Mouse (Mus musculus) gonadal fat pad, adult 2 months (tissue): ENCODE data around the gene Cdh4. TPM values are rescaled to one million over a fixed set of nuclear protein-coding genes. Genes with fewer than 3 reads are reported as not detected.

Experiments used
- DNase-seq: peaks from one replicate; pipeline ENCODE4 v3.0.0-alpha.2; 2012; ENCODE audit warnings: low read depth
- polyA plus RNA-seq: library from polyadenylated mRNA; depleted of rRNA; stranded (reverse); fragments of >200 nt; gene quantifications from 2 replicates; pipeline ENCODE4 v1.2.3, GENCODE M21; 2012

Cdh4 gene
- polyA plus RNA-seq, 1 experiment = 0.82 TPM

DNA sequence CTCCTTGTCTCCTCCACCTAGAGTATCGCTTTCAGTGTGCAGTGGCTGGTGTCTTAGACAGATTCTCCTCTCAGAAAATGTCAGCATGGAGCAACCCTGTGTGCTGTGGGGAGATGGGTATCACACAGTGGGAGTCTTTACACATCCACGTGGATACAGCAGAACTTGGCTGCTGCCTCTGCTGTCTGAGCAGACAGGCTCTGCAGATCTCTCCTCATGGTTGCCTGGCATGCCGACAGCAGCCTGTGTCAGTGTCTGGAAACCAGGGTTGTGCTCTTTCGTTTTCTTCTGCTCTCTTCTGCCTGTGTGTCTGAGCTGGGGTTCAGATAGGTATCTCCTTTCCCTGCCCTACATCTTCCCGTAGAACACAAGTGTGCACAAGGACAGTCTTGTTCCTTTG, 237.6 kb downstream of the Cdh4 start:
- no peak for DNase-seq

DNA sequence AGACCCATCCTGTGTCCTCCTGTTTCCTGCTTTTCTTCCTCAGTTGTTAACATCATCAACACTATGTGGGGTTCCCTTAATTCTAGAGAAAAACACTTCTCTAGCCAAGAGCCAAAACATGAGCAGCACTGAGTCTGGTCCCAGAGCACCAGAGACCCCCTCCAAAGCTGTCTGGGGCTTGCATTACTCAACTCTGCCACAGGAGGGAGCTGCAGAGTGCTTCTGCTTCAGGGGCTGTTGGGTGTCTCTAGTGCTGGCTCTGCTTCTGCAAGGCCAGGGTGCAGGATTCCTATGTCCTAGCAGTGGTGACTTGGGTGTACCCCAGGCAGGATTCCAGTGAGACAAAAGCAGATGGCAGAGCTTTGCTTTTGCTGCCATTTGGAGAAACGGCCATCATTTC, 239.2 kb downstream of the Cdh4 start:
- no peak for DNase-seq

DNA sequence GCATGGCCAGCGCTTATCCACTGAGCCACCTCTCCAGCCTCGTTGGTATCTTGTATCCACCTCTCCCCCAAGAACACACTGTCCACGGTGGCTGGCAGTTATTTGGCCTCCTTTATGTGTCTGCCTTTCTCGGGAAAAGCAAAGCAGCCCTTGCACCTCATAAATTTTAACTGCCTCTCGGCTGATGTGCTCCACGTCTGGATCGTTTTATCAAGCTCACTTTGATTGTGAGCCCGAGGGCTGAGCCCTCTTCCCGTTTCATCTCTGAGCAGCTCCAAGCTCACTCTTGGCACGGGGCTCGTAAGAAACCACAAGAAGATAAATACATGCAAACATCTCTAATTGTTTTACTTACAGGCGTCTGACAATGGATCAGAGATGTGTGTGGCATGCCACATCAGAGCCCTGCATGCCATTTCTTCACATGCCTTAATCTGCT, 245.0 kb downstream of the Cdh4 start:
- DNase-seq = no peak

DNA sequence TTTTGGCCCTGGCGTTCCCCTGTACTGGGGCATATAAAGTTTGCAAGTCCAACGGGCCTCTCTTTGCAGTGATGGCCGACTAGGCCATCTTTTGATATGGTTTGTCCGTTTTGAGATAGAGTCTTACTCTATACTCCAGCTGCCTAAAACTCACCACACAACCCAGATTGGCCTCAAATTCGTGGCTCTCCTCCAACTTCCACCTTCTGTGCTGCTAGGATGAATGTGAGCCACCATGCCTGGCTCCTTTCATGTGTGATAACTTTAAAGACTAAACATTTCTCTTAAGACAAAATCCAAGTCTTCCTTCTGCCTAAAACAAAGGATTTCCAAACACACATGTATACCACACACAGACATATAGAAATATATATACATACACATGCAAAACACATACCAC, 246.7 kb downstream of the Cdh4 start:
- no peak for DNase-seq

DNA sequence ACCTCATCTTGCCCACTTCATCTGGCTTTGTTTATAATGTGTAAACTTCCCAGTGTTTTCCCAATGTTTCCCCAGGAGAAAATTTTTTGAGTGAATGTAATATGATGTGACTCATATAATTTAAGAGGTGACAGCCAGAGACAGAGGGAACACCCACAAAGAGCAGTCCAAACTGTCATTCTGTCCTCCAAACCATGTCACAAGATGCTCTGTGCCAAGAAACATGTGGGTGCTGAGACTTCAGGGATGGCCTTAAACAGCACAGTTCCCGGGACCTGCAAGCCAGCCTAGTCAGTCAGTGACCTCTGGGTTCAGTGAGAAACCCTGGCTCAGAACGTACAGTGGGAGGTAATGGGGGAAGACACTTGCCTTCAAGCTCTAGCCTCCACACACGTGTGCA, 247.5 kb downstream of the Cdh4 start:
- no peak for DNase-seq

DNA sequence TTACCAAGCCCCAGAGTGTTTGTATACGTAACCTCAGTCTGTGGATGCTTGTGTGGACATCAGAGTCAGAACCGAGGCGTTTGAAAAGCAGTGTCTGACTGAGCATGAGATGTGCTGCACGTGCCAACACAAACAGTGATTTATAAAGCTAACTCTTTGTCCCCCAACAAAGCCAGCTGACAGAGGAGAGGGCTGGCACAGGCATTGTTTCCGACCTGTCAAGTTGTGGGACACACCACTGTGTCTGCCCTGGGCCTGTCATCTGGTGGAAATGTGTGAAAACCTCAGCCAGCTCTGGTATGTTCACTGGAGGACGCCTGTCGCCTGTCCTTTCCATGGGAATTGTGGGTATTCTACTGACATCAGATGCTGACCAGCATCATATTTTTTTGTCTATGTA, 248.3 kb downstream of the Cdh4 start:
- no peak for DNase-seq

DNA sequence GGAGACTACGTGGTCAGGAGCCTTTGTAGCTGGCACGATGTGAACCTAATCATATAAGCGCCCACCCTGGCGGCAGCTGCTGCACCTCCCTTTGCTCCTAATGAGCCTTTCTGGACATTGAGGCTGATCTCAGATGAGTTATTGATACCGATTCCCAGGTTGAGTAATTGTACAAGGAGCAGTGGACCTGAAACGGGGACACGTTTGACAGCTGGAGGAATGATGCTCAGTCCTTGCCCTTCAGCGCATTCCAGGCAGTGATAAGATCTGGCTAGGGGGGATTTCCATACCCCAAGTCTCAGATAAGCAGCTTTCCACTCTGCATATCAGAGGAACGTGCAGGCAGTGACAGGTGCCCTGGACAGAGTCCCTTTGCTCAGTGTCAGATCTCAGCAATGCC, 252.7 kb downstream of the Cdh4 start:
- no peak for DNase-seq

DNA sequence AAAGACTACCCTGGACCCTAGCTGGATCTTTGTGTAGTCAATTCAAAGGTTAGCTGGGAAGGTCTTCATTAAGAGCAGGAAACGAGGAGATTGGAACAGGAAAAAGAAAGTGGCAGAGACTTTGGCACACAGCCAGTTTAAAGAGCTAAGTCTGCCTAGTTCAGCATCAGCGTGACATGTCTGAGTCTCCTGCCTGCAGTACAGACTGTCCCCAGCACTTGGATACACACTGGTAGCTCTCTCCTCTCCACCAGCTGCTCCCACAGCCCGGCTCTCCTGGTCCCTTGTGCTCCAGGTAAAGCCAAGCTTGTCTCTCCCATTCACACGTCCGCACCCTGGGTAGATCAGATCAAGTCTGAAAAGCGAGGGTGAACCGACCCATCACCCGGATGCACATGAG, 255.4 kb downstream of the Cdh4 start:
- no peak for DNase-seq

DNA sequence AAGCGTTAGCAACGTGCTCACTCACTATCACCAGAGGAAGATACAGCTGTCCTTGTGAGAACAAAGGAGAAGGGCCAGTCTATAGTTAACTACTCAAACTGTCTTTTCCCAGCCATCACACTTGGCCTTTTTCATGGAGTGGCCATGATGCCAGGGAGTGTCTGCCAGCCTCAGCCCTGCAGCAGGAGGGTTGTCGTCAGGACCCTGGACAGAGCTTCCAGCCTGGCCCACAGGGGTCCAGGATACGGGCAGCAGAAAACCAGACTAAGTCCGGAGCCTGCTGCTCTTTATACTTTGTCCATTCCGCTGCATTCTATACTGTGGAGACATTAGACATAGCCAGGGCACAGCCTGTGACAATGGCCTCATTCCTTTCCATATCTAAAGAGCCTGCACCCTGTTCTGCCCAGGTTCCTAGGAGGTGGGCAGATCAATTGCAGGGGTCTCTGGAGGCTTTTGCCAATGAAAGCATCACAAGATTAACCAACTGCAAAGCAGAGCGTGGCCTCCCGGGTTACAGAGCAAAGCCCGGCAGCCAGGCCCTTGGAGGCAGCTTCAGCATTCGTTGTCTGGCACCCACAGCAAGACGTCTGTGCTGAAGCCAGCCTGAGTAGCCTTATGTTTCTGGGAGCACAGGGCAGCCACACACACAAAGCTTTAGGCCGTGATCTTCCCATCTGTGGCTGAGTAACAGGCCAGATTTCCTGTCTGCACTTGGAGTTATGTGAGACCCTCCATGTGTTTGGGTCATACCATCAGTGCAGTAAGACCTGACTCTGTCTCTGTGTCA, 256.2 kb downstream of the Cdh4 start:
- DNase-seq = no peak

DNA sequence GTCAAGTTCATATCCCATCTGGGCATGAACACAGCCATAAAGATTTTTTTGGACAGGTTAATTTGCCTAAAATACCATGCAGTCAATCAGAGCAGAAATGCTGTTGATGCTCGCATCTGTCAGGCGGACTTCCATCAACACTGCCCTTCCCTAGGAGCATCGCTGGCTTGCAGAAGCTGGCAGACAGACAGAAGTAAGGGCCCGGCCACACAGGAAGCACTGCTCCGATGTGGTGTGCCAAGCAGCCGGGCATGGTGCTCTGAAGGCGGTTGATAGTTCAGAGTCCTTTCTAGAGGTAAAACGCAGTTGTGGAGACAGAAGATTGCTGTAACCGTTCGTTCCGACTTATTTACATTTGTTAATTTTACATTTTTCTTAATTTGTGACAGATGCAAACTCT, 262.8 kb downstream of the Cdh4 start:
- DNase-seq = no peak

DNA sequence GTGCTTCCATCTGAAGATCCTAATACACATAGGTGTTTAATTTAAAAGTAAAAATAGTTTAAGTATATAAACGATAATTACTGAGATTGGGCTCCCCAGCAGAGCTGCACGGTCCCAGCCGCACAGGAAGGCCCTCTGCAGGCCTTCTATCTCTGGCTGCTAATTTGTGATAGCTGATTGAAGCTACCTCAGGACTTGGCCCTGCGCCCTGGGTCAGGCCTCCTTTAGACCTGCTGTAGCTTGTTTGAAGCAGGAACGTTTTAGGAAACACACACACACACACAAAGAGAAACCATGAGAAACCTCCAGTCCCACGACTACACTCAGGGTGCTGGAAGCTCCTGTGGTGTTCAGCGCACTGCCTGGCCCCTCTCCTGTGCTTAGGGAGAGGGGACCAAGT, 263.2 kb downstream of the Cdh4 start:
- no peak for DNase-seq

DNA sequence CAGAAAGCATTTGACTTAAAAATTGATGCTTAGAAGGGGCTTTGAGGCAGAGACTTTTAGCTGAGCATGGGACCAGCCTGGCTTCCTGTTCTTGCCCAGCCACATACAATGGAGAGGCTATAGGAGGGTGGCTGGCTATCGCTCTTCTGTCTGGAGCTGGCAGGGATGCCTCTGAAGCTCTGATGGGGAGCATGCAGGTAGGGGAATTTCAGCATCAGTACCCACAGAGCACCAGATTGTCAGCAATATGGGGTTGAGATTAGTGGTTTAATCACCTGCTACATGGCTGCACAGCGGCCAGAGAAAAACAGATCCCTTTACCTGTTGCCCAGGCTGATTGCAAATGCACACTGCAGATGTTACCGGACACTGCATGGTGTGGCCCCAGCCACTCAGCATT, 264.4 kb downstream of the Cdh4 start:
- no peak for DNase-seq

DNA sequence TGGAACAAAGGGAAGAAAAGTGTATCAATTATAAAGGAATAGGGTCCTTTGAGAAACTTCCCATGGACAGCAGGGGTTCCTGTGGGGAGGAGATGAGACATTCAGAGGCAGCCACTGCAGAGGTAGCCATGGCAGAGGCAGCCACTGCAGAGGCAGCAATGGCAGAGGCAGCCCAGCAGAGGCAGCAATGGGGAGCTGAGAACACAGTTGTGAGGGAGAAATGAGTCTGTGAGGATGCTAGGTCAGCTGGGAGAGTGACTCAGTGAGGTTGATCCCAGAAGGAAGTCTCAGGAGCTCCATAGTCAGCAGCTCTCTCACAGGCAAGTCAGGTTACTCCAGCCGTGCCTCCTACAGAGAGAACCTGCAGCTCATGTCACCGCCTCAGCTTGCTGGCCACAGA, 266.9 kb downstream of the Cdh4 start:
- no peak for DNase-seq

DNA sequence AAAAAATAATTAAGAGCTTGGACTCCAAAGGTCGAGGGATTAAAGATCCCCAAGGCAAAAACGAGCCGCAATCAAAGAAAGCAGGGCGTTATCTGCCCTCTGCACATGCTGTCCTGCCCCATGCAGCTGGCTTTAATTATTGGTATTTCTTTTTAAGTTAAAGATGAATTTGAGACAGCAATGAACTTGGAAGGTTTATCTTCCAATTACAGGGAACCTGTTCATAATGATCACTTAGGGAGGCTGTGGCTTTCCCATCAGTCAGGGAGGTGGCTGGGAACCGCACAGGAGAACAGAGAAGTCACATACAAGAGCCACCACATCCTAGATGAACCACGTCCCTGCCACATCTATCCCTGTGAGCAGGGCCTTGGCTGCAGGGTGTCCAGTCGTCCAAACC, 270.5 kb downstream of the Cdh4 start:
- no peak for DNase-seq

DNA sequence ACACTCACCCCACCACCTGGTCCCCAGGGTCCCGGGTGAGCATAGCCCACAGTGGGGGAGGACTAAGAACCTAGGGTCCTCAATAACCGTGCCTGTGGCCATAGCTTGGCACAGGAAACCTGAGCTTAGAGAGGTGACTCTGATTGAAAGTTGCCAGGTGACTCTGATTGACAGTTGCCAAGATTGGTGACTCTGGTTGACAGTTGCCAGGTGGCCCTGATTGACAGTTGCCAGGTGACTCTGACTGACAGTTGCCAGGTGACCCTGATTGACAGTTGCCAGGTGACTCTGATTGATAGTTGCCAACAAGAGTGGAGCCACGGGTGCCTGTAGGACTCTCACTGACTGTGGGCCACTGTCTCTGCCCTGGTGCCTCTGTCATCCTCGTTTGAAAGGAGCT, 271.1 kb downstream of the Cdh4 start:
- no peak for DNase-seq

DNA sequence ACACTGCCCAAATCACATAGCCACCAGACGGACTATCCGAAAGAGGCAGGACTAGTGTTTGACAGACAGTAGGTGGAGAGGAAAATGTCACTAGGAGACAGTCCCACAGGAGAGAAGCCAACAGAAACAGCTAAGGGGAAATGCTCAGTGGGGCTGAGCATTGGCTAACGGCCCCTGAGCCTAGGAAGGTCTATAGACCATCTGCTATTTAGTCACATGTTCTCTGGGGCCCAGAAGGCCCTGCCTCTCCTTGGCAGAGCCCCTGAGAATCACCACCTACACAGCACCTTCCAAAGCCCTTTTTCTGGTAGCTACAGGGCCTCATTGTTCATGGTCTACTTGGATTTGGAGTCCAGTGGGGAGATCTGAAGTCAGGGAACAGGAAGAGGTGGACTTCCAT, 271.9 kb downstream of the Cdh4 start:
- DNase-seq = no peak

DNA sequence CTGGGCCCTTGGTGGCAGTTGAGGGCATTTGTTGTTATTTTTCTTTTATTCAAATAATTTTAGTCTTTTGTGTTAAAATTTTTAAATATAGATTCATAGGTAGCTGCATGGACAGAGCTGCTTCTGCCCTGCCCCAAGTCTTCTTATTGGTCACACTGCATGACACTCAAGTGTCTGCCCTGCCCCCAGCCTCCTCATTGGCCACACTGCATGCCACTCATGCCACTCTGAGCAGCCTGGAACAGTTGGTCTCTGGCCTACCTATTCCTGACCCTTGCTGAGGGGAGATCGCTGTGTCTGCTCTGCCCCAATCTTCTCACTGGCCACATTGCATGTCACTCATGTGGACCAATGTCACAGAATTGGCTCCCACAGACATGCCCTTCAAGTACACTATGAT, 273.1 kb downstream of the Cdh4 start:
- no peak for DNase-seq

DNA sequence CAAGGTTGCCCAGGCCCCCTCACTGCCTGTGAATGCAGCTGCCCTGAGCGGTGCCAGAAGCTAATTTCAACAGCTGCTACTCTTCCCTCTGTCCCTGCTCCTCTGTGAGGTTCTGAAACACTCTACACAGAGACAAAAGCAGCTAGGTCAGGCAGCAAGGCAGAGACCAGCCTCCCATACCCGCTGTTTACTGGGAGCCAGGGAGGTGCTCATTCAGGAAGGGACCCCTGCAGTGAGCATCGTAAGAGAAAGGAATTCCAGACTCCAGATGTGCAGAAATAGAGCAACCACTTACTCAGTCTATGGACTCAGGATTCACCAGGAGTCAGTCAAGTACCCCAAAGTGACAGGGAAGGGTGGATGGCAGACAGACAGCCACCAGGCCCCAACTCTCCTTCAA, 278.1 kb downstream of the Cdh4 start:
- DNase-seq = no peak

DNA sequence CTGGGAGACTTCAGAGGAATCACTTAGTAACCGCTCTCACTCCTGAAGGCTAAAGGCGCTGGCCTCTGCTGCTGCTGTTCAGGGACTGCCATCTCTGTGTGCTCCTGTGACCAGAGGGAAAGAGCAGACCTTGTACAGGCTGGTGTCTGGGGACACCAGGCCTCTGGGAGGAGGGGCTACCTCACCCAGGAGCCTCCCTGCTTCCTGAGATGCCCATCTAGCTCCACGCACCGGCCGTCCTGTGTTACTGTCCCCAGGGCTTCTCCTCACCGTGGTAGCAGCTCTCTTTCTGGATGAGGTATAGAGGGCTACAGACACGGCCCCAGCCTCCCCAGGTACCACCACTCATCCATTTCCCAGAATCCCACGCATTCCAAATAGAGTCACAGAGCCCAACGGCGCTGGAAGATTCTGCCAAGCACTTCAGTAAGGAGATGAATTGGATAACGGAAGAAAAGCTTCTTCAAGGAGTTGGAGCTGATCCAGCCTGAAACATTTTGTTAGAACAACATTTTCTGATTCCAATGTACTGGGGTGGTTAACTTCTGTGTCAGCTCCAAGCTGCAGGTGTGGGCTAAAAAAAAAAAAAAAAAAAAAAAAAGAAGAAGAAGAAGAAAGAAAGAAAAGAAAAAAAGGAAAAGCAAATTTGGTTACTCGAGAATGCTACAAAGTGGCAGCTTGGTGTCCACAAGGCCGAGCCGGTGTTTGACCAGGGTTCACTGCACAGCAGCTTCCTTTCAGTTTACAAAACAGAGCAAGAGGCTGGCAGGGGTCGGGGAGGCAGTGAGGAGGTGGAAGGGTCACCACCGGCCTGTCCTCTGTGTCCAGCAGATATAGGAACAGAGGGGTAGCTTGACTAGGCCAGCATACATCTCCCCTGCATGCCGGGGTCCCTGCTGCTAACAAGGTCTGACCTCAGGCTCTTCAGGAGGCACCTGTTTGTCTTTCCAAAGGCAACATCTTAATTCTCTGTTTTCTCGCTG, 279.6 kb downstream of the Cdh4 start:
- no peak for DNase-seq

DNA sequence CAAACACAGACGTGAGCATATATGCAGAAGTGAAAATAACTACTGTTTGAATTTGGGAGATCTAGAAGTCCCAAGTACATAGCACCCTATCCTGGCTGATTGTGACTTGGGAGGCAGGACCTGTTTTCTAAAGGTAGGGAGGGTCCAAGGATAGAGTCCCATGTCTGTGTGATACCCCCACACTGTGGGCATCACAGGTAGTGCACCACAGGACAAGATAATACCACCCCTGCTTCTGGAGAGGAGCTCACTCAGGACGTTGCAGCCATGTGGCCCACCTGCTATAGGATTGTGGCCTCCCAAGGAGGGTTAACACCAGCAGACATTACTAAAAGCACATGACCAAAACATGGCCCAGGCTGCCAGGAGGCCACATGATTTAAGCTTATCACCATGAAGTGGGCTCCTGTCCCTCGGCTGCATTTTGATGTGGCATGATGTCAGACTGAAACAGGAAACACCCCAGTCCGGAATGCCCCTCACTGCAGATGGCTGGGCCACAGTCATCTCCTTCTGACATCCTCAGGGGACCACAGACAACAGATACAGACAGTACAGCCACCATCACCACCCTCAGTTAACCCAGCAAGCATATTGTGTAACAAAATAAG, 280.6 kb downstream of the Cdh4 start:
- no peak for DNase-seq

DNA sequence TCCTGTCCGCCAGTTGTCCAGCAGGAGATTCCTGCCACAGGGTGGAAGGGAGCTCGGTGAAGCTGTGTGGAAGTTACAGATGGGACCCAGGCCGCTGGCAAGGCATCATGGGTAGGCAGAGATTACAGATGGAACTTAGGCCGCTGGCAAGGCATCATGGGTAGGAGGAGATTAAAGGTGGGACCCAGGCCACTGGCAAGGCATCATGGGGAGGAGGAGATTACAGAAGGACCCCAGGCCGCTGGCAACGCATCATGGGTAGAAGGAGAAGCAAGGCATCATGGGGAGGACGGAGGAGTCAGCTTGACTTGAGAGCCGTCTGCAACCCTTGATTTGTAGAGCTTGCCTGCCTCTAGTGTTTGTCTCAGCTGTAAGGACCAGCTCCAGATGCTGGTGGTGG, 281.2 kb downstream of the Cdh4 start:
- no peak for DNase-seq

DNA sequence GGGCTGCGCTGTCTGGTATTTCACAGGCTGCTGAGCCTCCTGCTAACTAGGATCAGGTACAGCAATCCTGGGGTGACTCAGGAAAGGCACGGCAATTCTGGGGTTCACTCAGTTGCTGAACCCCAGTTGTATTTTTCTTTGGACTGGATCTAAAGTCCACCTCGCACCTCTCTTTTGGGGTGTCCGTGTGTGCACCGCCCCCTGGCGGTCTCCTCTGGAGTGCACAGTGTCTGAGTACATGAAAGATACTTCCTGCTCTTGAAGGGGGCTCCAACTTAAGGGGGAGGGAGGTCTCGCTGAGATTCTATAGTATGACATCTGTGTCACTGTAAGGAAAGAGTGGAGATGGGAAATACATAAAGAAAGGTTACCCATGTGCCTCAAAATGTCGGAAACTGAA, 286.8 kb downstream of the Cdh4 start:
- no peak for DNase-seq

DNA sequence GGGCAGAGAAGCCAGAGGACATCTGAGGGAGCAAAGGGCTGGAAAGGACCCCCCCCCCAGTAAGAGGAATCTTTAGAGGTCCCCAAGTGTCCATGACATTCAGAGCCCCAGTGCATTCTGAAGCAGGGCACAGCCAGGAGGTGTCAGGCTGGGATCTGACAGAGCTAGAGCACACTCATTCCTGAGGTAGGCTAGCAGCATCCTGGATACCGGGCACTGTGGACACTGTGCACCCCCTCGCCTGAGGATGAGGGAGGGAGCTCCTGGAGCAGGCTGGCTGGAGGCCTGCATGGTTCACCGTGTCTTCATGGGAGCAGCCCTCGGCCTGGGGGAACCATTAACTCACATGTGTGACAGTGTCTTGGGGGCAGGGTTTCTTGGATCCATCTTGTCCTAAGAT, 287.6 kb downstream of the Cdh4 start:
- DNase-seq = no peak
